Mouse (Mus musculus) heart, adult 2 months (tissue): ENCODE data around the gene Ubr1. TPM values are rescaled to one million over a fixed set of nuclear protein-coding genes. Genes with fewer than 3 reads are reported as not detected.
A peak's percentile ranks its signal among the peaks of the same experiment; 100 is the strongest.
"Not testable (repeated sequence)": the region's sequence is repeated elsewhere in the genome, so short reads cannot be mapped to it uniquely, and the experiment has no call there.

Experiments used
- DNase-seq, 2 experiments: peaks; one replicate each; pipeline ENCODE4 v3.0.0; 2021
- H3K27ac ChIP-seq: fragments of 200-600 bp; 2 replicates; pipeline ENCODE4 v1.8.1; 2022
- H3K27me3 ChIP-seq: fragments of 200-500 bp; 2 replicates; pipeline ENCODE4 v1.6.1; 2012; ENCODE audit warnings: mild to moderate bottlenecking, low read length, inconsistent platforms, mixed read lengths; ENCODE audit not compliant: control insufficient read depth, insufficient read depth
- H3K36me3 ChIP-seq: fragments of 200-500 bp; 2 replicates; pipeline ENCODE4 v1.6.1; 2012; ENCODE audit warnings: low read length, inconsistent platforms; ENCODE audit not compliant: control insufficient read depth, insufficient read depth
- H3K4me1 ChIP-seq: fragments of 200-500 bp; 2 replicates; pipeline ENCODE4 v1.6.1; 2011; ENCODE audit warnings: low read length; ENCODE audit not compliant: control insufficient read depth, insufficient read depth
- H3K4me3 ChIP-seq: fragments of 200-600 bp; 2 replicates; pipeline ENCODE4 v1.8.1; 2022
- H3K79me2 ChIP-seq: fragments of 200-500 bp; replicated peaks from 2 replicates; pipeline ENCODE4 v1.6.1; 2012; ENCODE audit warnings: mild to moderate bottlenecking, inconsistent platforms, low read length, moderate library complexity, mixed read lengths; ENCODE audit not compliant: control insufficient read depth, insufficient read depth
- H3K9ac ChIP-seq: fragments of 200-500 bp; 2 replicates; pipeline ENCODE4 v1.6.1; 2012; ENCODE audit warnings: low read depth, mild to moderate bottlenecking, control low read depth, inconsistent platforms, low read length, mixed read lengths
- CTCF ChIP-seq: fragments of 200-600 bp; IDR thresholded peaks from 2 replicates; pipeline ENCODE4 v1.8.1; 2022; ENCODE audit warnings: antibody characterized with exemption, mild to moderate bottlenecking, moderate library complexity
- EP300 ChIP-seq: fragments of 200-500 bp; IDR thresholded peaks from 2 replicates; pipeline ENCODE4 v1.6.1; 2011; ENCODE audit warnings: low read depth, low read length, control low read depth; ENCODE audit not compliant: insufficient read depth
- POLR2A ChIP-seq: fragments of 200-500 bp; IDR thresholded peaks from 2 replicates; pipeline ENCODE4 v1.6.1; 2011; ENCODE audit warnings: mild to moderate bottlenecking, low read depth, low read length, control low read depth; ENCODE audit not compliant: insufficient read depth
- WGBS: fragments of 180-500 bp; shearing (Covaris S2); methylation state at CpG from one replicate; pipeline ENCODE4 v1.1.7; 2018; 5-methylcytosine and 5-hydroxymethylcytosine counted together
- intact Hi-C: fragments of 180-260 bp; cut with DNase I; formaldehyde crosslinking; loops from one replicate; pipeline ENCODE4 v1.15.1; 2025
- polyA plus RNA-seq: library from polyadenylated mRNA; depleted of rRNA; stranded (reverse); fragments of >200 nt; gene quantifications from 2 replicates; pipeline ENCODE4 v1.2.3, GENCODE M21; 2012
- total RNA-seq, 2 experiments: library from RNA; stranded (reverse); gene quantifications; 2 replicates each; pipeline ENCODE4 v1.2.3; 2021

The Ubr1 gene
- total and polyA plus RNA-seq, 3 experiments = 18.1 to 20.3 (median 20.2) TPM

DNA sequence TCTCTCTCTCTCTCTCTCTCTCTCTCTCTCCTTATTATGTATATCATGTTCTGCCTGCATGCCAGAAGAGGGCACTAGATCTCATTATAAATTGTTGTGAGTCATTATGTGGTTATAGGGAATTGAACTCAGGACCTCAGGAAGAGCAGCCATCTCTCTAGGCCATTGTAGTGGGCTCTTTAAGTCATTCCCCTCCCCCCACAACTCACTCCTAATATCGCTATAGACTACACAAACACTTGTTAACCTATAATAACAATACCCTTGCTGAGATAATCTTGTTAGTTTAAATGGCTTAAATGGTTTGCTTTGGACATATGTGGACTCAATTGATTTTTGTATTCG is 8.2 kb upstream of the Ubr1 start:
- TF ChIP-seq EP300 (no peak), POLR2A (no peak), CTCF (peak; percentile 43)
- Histone ChIP-seq H3K27me3 (no peaks in the 10 kb centered on the region), H3K4me3 (no peak overlapping the region), H3K27ac (no peak overlapping the region), H3K9ac (no peak overlapping the region), H3K79me2 (no peaks in the 10 kb centered on the region), H3K36me3 (no peaks in the 10 kb centered on the region), H3K4me1 (no peaks in the 10 kb centered on the region)
- intact Hi-C loops = loop anchor here (2.0 kb wide), 1 partner anchor 124 kb away; no protein-coding TSS in a partner anchor
- 63% methylated on average over 2 of the region's 2 CpGs for WGBS
- no peak for DNase-seq

DNA sequence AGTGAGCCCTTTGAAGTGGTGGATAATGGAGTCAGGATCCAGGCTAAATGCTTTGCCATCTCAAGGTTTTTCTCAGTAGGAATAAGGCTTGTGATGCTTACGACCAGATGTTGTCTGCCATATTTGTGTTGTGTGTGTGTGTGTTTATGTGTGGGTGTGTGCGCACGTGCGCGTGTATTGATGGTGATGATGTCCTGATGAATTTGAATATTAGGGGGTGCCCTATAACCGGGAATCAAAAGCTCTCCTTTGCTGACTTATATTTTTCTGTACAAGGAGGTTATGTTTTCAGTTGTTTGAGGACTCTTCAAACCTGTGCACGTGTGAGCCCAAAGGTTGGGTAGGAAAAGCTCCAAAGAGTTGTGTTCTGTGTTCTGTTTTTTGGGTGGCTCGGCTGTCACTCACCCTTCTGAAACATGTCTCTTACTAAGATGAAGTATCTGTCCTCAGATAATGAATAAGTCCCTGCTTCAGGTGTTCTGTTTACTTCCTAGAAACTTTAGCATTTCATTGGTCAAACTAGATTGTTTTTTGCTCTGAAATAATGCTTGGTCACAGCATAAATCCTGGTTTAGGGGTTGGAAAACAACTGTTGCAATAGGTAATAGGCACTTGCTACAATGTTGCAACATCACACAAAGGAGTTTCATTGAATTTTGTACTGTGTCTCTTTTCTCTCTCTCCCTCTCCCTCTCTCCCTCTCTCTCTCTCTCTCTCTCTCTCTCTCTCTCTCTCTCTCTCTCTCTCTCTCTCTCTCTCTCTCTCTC is 7.6 kb upstream of the Ubr1 start:
- no peak for DNase-seq
- H3K36me3 ChIP-seq = no peaks in the 10 kb centered on the region
- H3K27me3 ChIP-seq = no peaks in the 10 kb centered on the region
- H3K9ac ChIP-seq = no peak overlapping the region
- TF ChIP-seq POLR2A (no peak), EP300 (no peak), CTCF (no peak)
- no peaks in the 10 kb centered on the region for H3K4me1 ChIP-seq
- H3K4me3 ChIP-seq = peak overlapping the region; percentile 69
- WGBS = 93% methylated on average over 8 of the region's 8 CpGs
- intact Hi-C loops = loop anchor here (2.0 kb wide), 1 partner anchor 125 kb away; no protein-coding TSS in a partner anchor
- peak overlapping the region; percentile 88; the same call in 1 of the 2 replicates for H3K27ac ChIP-seq
- H3K79me2 ChIP-seq = no peaks in the 10 kb centered on the region

DNA sequence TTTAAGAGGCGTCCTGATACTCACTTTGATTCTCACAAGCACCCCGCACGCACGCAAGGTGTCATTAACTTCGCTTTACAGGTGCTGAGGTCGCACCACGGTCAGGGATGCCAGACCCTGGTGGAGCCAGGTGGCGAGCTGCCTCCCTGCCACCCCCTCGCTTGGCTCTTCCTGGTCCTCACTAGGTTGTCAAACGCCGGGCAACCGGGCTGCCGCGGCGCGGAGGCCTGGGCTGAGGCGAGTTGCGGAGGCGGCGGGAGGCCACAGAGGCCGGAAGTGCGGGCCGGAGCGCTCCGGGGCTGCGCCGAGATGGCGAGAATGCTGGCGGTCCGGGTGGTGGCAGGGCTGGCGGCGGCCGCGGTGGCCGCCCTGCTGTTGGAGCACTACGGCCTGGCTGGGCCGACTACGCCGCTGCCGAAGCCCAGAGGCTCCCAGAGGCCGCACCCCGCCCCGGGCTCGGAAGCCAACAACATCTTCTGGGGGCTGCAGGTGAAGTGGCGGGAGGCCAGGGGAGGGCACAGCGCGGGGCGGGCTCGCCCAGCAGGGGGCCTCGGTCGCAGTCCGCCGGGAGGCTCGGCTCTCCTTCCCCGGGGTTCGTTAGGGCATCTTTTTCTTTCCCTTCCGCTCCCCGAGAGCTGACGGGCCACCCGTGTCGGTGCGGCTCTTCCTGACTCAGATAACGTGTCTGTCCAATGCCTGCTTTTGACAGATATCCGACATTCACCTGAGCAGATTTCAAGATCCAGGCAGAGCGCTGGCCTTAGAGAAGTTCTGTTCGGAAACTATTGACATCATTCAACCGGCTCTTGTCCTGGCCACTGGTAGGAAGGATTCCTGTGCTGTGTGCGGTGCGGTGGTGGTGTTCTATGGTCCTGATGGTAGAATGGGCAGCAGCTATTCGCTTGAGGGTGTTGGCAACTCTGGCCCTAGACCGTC is 6.7 kb upstream of the Ubr1 start, which contains the start of gene Tmem62:
Gene Tmem62 (plus strand): TSS at position 28 of the 936 bp plus-strand sequence.
- Histone ChIP-seq H3K36me3 (no peaks in the 10 kb centered on the region), H3K27ac (peak within 1 kb of the TSS; percentile 88), H3K4me1 (no peaks in the 10 kb centered on the region), H3K4me3 (peak within 1 kb of the TSS; percentile 69), H3K9ac (peak within 1 kb of the TSS; percentile 82), H3K79me2 (no peaks in the 10 kb centered on the region), H3K27me3 (no peaks in the 10 kb centered on the region)
- peak; percentile 82 for DNase-seq
- intact Hi-C loops = no loop called here
- TF ChIP-seq EP300 (0 out of 2 replicates have a peak, but pooled peaks have one; percentile 15), POLR2A (0 out of 2 replicates have a peak, but pooled peaks have one; percentile 34), CTCF (peak; percentile 71)
- WGBS = 2% methylated on average over 71 of the region's 71 CpGs

DNA sequence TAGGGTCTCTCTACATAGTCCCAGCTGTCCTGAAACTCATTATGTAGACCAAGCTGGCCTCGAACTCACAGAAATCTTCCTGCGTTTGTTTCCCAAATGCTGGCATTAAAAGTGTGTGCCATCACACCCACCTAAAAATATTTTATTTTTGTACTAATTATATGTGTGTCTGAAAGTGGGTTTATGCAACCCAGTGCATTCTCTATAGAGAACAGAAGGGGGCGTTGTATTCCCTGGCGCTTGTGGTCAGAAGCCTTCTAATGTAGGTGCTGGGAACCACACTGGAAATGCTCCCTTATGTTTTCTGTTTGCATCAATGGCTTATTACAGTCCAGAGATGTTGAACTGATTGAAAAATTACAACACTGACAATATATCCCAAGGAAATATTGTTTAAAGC is 5.8 kb upstream of the Ubr1 start:
- Histone ChIP-seq H3K4me1 (no peaks in the 10 kb centered on the region), H3K9ac (no peak overlapping the region), H3K27me3 (no peaks in the 10 kb centered on the region), H3K27ac (peak overlapping the region; percentile 88; the same call in 1 of the 2 replicates), H3K4me3 (peak overlapping the region; percentile 69), H3K79me2 (no peaks in the 10 kb centered on the region), H3K36me3 (no peaks in the 10 kb centered on the region)
- WGBS = 60% methylated on average over 4 of the region's 4 CpGs
- DNase-seq = no peak
- TF ChIP-seq POLR2A (no peak), CTCF (peak; percentile 51)
- intact Hi-C loops = no loop called here

DNA sequence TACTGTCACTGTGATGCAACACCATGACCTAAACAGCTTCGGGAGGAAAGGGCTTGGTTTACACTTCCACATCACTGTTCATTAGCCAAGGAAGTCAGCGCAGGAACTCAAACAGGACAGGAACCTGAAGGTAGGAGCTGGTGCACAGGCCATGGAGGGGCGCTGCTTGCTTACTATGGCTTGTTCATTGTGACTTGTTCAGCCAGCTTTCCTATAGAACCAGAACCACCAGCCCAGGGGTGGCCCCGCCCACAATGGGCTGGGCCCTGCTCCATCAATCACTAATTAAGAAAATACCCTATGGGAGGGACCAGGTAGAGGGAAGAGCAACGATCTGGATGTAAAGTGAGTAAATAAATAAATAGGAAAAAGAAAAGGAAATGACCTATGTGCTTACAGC is 2.4 kb upstream of the Ubr1 start:
- Histone ChIP-seq H3K36me3 (peaks cover 3% of the 10 kb centered on the region; the same call in 1 of the 2 replicates), H3K27me3 (no peaks in the 10 kb centered on the region), H3K4me3 (no peak overlapping the region), H3K4me1 (peaks cover 2% of the 10 kb centered on the region; the same call in 1 of the 2 replicates), H3K79me2 (no peaks in the 10 kb centered on the region), H3K9ac (no peak overlapping the region), H3K27ac (no peak overlapping the region)
- TF ChIP-seq EP300 = no peak
- 17% methylated on average over 5 of the region's 5 CpGs for WGBS
- intact Hi-C loops = loop anchor here (5.0 kb wide), 1 partner anchor 34 kb away; the partner anchor contains the start of gene Ccndbp1
- no peak for DNase-seq

DNA sequence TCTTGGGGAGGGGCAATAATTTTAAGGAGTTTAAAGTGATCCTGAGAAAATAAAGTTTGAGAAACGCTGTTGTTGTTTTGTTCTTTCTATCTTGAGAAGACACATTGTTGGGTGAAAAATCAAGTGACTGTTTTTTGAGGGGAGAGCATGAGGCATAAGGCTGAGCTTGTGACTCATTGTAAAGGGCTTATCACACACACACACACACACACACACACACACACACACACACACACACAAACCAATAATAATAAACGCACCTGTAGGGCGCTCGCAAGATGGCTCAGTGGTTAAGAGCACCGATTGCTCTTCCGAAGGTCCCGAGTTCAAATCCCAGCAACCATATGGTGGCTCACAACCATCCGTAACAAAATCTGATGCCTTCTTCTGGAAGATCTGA is 1.7 kb upstream of the Ubr1 start:
- intact Hi-C loops = loop anchor here (5.0 kb wide), 1 partner anchor 35 kb away; the partner anchor contains the start of gene Ccndbp1
- H3K36me3 ChIP-seq, H3K27ac ChIP-seq, DNase-seq, H3K27me3 ChIP-seq, H3K9ac ChIP-seq, H3K4me3 ChIP-seq, H3K79me2 ChIP-seq, H3K4me1 ChIP-seq: not testable (repeated sequence)
- 97% methylated on average over 8 of the region's 8 CpGs for WGBS
